Mouse (Mus musculus): ENCODE measurements at regions not wholly inside any gene's neighbourhood (a gene's known extent, or its start where the extent isn't known, plus 50 kb on each side); places are given as distances from the start of the nearest gene placed in this dataset.
"Not testable (repeated sequence)": the region's sequence is repeated elsewhere in the genome, so short reads cannot be mapped to it uniquely, and the experiment has no call there.

DNA sequence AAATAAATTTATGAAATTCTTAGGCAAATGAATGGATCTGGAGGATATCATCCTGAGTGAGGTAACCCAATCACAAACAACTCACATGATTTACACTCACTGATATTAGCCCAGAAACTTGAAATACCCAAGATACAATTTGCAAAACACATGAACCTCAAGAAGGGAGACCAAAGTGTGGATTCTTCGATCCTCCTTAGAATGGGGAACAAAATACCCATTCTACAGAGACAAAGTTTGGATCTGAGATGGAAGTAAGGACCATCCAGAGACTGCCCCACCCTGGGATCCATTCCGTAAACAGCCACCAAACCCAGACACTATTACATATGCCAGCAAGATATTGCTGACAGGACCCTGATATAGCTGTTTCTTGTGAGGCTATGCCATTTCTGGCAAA, 971.2 kb downstream of the Agbl1 start:
- intact Hi-C loops (cut with DNase I), result not testable (repeated sequence)

DNA sequence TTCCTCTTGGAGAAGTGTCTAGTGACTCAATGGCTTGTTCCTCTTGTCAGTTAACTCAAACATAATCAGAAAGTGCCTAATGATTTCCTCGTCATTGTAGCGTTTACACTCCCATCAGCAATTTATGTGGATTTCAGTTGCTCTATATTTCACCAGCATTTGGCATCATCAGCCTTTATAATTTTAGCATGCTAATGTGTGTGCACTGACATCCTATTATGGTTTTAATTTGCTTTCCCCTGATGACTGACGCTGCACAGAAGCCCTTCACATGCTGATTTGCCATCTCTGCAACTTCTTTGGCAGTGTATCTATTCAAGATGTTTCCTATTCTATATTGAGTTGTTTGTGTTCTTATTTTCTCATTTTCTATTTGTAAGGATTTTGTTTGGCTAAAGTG, 975.9 kb downstream of the Agbl1 start:
- intact Hi-C loops (cut with DNase I), result no loop called here
- no peak for DNase-seq (ENCODE audit: low spot score in 2 of 2)

More for the DNA sequence above, 971.2 kb downstream of the Agbl1 start:
- not testable (repeated sequence) for DNase-seq (ENCODE audit: low spot score in 2 of 2)

DNA sequence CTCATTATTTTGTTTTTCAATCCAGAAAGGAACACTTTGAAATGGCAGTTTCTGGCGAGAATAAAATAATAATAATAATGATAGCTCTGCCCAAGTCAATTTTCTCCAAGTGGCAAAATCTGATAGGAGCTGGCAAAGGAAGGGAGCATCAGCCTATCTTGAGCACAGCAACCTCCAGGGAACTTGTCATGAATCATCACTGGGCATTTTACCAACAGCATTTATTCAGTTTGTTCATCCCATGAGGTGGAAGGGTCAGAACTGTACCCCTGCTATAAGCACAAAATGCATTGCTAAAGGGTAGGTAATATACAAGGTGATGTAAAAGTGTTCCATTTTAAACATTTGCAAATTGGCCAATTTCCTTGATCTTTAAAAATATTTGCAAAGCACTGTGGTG, 1019.7 kb downstream of the Agbl1 start:
- intact Hi-C loops (cut with DNase I), result no loop called here

DNA sequence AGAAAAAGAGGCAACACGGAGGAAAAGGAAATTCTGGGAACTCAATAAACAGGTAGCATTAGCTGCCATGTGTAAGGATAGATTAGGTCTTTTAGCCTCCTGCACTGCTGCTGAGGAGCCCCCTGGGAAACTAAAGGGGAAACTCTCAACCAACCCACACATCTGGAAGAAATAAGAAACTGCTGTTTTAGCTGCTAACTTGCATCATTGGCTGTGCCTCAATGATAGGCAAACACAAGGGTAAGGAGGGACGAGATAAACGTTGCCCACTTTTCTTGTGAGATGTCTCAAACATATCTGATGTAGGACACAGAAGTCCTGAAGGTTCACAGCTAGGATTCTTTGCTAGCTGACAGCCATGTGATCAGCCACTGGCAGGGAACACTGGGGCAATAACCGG, 1058.0 kb downstream of the Agbl1 start:
- DNase-seq (ENCODE audit: low spot score in 2 of 2), result no peak
- intact Hi-C loops (cut with DNase I), result no loop called here

More for the DNA sequence above, 1019.7 kb downstream of the Agbl1 start:
- no peak for DNase-seq (ENCODE audit: low spot score in 2 of 2)

DNA sequence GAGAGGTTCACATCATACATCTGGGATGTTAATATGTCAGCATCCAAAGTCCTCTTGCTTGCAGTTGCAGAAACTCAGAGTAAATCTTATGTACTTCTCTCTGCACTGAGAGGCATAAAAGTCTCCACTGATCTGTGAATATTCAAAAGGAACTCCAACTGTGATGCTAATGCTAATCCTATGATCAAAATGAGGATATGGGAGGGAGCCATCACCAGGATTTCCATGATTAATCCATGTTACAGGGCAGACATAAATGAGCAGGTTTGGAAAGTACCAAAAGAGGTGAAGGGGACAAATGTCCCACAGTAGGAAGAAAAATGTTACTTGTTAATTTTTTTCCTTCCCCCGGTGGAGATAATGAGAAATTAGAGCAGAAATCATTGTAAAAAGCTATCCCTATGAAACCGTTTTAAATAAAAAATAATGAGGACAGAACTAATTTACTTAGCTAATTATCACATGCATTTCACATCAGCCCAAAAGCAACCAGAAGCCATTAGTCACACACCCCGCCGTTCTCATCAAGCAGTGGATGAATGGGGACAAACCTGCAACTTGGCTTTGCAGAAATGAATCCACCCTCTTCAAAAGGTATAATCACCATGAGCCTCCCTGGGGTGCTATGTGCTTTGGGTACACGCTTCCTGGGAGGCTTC, 1065.4 kb downstream of the Agbl1 start:
- intact Hi-C loops (cut with DNase I), result no loop called here
- no peak for DNase-seq (ENCODE audit: low spot score in 2 of 2)

DNA sequence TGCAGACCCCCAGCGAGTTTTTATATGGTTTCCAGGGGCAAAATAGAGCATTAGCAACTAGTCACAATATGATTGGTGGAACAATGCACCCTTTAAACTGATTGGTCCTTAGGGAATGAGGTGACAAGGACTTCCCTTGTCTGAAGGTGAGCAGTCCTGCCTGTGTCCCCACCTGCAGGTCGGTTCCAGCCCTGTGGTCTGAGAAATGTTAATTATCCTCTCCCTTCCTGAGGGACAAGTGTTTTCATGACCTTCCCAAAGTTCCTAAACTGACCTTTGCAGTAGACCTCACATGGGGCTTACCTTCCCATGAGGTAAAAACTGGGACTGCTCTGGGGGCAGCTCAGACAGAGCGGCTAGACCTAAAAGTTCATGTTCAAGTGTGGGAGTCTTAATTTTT, 1073.5 kb downstream of the Agbl1 start:
- intact Hi-C loops (cut with DNase I), result no loop called here
- DNase-seq (ENCODE audit: low spot score in 2 of 2), result no peak

DNA sequence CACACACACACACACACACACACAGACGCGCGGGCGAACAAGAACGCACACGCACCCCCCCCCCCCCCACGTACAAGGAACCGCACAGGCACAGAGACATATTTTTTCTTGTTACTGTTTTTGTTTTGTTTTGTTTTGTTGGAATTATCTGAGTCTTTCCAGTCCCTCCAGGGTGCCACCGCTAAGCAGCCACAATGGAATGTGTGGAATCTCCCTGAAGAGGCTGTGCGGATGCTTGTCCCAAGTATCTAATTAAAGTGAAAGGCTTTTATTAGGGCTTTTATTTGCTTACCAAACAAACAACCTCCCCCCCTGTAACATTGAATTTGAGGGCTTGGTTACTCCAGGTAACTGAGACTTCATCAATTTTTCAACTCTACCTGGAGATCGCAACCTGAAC, 1074.2 kb downstream of the Agbl1 start:
- DNase-seq (ENCODE audit: low spot score in 2 of 2), result no peak
- intact Hi-C loops (cut with DNase I), result no loop called here

DNA sequence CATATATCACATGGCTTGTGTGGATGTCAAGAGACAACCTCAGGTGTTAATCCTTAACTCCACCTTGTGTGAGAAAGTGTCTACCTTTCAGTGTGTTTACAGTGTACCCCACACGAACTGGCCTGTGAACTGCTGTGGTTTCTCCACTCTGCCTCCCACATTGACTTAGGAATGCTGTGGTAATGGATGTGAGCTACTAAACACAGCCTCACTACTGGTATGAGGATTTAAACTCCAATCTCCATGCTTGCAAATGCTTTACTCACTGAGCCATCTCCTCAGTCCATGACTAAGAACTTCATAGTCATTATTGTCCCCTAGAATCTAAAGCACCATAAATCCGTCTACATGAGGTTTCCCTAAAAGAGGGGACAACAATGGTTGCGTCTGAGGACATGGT, 1075.8 kb downstream of the Agbl1 start:
- DNase-seq (ENCODE audit: low spot score in 2 of 2), result no peak
- intact Hi-C loops (cut with DNase I), result no loop called here

DNA sequence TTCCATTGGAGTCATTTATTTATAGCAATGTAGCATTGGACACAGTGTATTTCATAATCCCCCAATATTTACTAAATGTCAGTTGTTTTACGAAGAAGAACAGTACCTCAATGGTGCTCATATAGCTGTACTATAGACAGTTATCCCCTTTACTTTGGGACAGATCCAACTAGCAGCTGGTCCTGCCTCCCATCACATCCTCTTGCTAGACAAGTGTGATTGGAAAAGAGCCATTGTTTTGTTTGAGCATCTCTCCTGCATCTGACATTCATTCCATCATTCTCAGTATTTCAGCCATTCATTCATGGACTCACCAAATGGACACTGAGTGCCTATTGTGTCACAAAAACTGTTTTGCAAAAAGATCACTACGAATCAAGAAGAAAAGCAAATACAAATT, 1082.0 kb downstream of the Agbl1 start:
- DNase-seq (ENCODE audit: low spot score in 2 of 2), result no peak
- intact Hi-C loops (cut with DNase I), result no loop called here

DNA sequence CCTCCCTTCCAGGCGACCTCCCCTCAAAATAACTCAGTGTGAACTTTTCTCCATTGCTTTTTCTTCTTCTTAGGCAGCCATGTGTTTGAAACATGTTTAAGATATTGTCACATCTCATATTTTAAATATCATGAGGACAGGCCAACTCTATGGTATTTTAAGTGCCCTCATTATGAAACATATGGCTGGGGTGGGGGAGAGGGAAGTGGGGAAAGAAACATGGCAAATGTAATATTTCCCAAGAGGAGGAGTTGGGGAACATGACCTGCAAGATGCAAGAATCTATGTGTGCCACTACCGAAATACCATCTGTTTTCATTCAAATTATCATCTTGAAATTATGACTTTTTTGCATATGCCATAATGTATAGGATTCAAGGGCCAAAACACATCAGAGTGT, 1095.5 kb downstream of the Agbl1 start:
- intact Hi-C loops (cut with DNase I), result no loop called here
- no peak for DNase-seq (ENCODE audit: low spot score in 2 of 2)

DNA sequence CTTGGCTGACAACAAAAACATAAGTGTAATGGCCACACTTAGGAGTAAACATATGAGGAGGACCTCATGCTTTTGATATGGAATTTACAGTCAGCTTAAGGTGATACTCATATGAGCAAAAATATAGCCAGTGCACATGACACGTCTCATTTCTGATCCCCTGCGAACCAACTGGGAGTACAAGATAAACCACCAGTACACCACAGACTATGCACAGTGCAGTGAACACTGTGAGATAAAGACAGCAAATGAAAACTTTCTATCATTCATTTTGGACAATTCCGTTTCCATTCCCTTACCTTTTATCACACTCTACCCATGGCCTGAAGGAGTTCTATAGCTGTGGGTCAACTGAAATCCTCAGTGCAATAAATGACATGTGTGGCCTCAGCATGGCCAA, 1097.1 kb downstream of the Agbl1 start:
- intact Hi-C loops (cut with DNase I), result no loop called here
- DNase-seq (ENCODE audit: low spot score in 2 of 2), result no peak

DNA sequence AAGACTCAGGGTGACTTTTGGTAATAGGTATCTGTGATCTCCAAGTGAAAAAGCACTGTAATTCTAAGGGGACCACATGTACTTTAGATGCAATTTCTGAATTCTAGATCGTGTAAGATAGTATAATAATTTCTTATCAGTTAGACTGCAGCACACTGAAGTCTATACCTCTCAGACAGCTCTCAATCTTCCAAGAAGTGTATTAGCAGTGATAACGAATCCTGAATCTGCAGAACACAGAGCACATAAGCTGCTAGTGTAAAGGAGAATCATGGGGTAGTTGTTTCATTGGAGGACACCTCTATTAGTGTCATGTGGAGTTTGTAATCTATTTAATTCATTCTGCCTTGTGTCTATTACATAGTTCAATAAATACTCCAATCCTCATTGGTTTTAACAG, 1097.8 kb downstream of the Agbl1 start:
- intact Hi-C loops (cut with DNase I), result no loop called here
- no peak for DNase-seq (ENCODE audit: low spot score in 2 of 2)

DNA sequence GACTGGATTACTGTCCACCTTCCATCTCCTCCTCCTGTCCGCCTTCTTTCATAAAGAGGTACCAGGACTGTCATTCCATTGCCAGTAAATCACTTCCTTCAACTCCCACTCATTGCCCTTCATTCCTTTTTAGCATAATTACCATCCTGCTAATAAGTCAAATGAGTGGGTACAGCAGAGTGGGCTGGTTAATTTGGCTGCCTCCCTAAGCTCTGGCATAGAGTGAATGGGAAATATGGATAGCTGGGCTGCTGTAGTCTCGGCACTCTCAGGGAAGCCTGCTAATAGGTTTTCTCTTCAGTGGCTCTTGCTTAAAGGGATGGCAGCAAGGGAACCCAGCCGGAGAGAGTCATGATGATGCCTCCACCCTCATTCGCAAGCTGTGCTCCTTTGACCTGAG, 1108.9 kb downstream of the Agbl1 start:
- intact Hi-C loops (cut with DNase I), result no loop called here
- DNase-seq (ENCODE audit: low spot score in 2 of 2), result peak in 1 of 2 experiments; percentile 2

All from left cerebral cortex, postnatal 14 days (tissue).